Mouse (Mus musculus): ENCODE data around the gene Trpv2. TPM values are rescaled to one million over a fixed set of nuclear protein-coding genes. Genes with fewer than 3 reads are reported as not detected.

Trpv2 gene
- 8.3 TPM for polyA plus RNA-seq (2014; fragmentation: Illumina TruSeq; extraction: RNeasy Lipid Tissue Mini Kit (QIAGEN cat#74804); ENCODE audit: low read depth, low replicate concordance)

GRCm38 (mm10) chr11:62573959-62574702 is at the start of gene Trpv2:
Trpv2 (plus strand) TSS chr11:62574486.

GRCm38 (mm10) chr11:62539089-62539890 is 35.0 kb upstream of the Trpv2 start, which contains the start of gene Cenpv:
Cenpv (minus strand) TSS chr11:62539261.

GRCm38 (mm10) chr11:62550727-62551225 is 23.5 kb upstream of the Trpv2 start, which contains the start of gene Ubb:
Ubb (plus strand) TSS chr11:62551171.

GRCm38 (mm10) chr11:62647661-62648590 is 73.6 kb downstream of the Trpv2 start, which contains the start of gene Lrrc75a:
Lrrc75a (minus strand) TSS chr11:62648523.

GRCm38 (mm10) chr11:62648591-62649391 is 74.5 kb downstream of the Trpv2 start, which contains the start of gene Mmgt2:
Mmgt2 (plus strand) TSS chr11:62648664.

Other genes with a start within 250 kb of the Trpv2 start
- gene Pigl, start 116.0 kb upstream of the Trpv2 start, polyA plus RNA-seq (2014; fragmentation: Illumina TruSeq; extraction: RNeasy Lipid Tissue Mini Kit (QIAGEN cat#74804); ENCODE audit: low read depth, low replicate concordance): 11.2 TPM
- gene Ncor1, start 115.9 kb upstream of the Trpv2 start, polyA plus RNA-seq (2014; fragmentation: Illumina TruSeq; extraction: RNeasy Lipid Tissue Mini Kit (QIAGEN cat#74804); ENCODE audit: low read depth, low replicate concordance): 102 TPM
- 33.3 TPM for gene Cenpv, start 35.2 kb upstream of the Trpv2 start, polyA plus RNA-seq (2014; fragmentation: Illumina TruSeq; extraction: RNeasy Lipid Tissue Mini Kit (QIAGEN cat#74804); ENCODE audit: low read depth, low replicate concordance)
- gene Ubb, start 23.3 kb upstream of the Trpv2 start, polyA plus RNA-seq (2014; fragmentation: Illumina TruSeq; extraction: RNeasy Lipid Tissue Mini Kit (QIAGEN cat#74804); ENCODE audit: low read depth, low replicate concordance): 1,871 TPM
- gene Lrrc75a, start 74.0 kb downstream of the Trpv2 start, polyA plus RNA-seq (2014; fragmentation: Illumina TruSeq; extraction: RNeasy Lipid Tissue Mini Kit (QIAGEN cat#74804); ENCODE audit: low read depth, low replicate concordance): 8.2 TPM
- gene Mmgt2, start 74.2 kb downstream of the Trpv2 start, polyA plus RNA-seq (2014; fragmentation: Illumina TruSeq; extraction: RNeasy Lipid Tissue Mini Kit (QIAGEN cat#74804); ENCODE audit: low read depth, low replicate concordance): 53.6 TPM
- 2.7 TPM for gene Zfp287, start 157.4 kb downstream of the Trpv2 start, polyA plus RNA-seq (2014; fragmentation: Illumina TruSeq; extraction: RNeasy Lipid Tissue Mini Kit (QIAGEN cat#74804); ENCODE audit: low read depth, low replicate concordance)
- gene Gm10428, start 178.6 kb downstream of the Trpv2 start, polyA plus RNA-seq (2014; fragmentation: Illumina TruSeq; extraction: RNeasy Lipid Tissue Mini Kit (QIAGEN cat#74804); ENCODE audit: low read depth, low replicate concordance): not detected
- 2.2 TPM for gene Zfp286, start 215.0 kb downstream of the Trpv2 start, polyA plus RNA-seq (2014; fragmentation: Illumina TruSeq; extraction: RNeasy Lipid Tissue Mini Kit (QIAGEN cat#74804); ENCODE audit: low read depth, low replicate concordance)
- 7.1 TPM for gene Trim16, start 245.7 kb downstream of the Trpv2 start, polyA plus RNA-seq (2014; fragmentation: Illumina TruSeq; extraction: RNeasy Lipid Tissue Mini Kit (QIAGEN cat#74804); ENCODE audit: low read depth, low replicate concordance)

All from adipose tissue, adult 10 weeks (tissue).